Mouse (Mus musculus) heart, postnatal 0 days (tissue): ENCODE results near the gene Surf4.

Experiments
- CTCF ChIP-seq: IDR thresholded peaks from 2 replicates; pipeline ENCODE4 v1.5.1; 2016; ENCODE audit warnings: antibody characterized with exemption, control low read depth, low read depth
- EP300 ChIP-seq: IDR thresholded peaks from 2 replicates; pipeline ENCODE4 v1.6.1; 2016; ENCODE audit warnings: antibody characterized with exemption, low read depth

GRCm38 (mm10) chr2:26901834-26902400 is 31.8 kb downstream of the Surf4 start:
- no peak for TF ChIP-seq CTCF
- no peak for TF ChIP-seq EP300
